ENCODE assay signal across 8 mouse cellular contexts in genomic region chr12:83949776-83950492, GRCm38 (mm10). TPM values are rescaled to one million over a fixed set of nuclear protein-coding genes. Genes with fewer than 3 reads are reported as not detected.
DNase-seq lines count a peak whose midpoint lies in the region; ATAC-seq lines count a peak whose summit lies in the region.
"Had no signal": no experiment of that assay in that cellular context is flagged by ENCODE, and none has a peak within 500 bp of the region (broad histone marks: within the 10 kb centered on the region; RNA-seq: fewer than 3 reads in every experiment).

No protein-coding gene starts in this region.

- peak; percentile 24 for DNase-seq in thymus, postnatal 14 days
- no peak for DNase-seq in thymus, postnatal 10 days (ENCODE audit: low spot score in 2 of 2)
- DNase-seq in ovary, postnatal 14 days (ENCODE audit: low spot score): no peak
- DNase-seq in layer of hippocampus, adult 18-20 months (ENCODE audit: low spot score in 2 of 2): no peak
- no peak for DNase-seq in adipocyte (ENCODE audit: low spot score)

- H3K4me3 ChIP-seq in forebrain, embryonic 13.5 days: peak overlapping the region; percentile 91
- H3K4me3 ChIP-seq in liver, embryonic 16.5 days (ENCODE audit: low read depth, low read length): peak overlapping the region; percentile 79

- H3K9ac ChIP-seq in forebrain, embryonic 13.5 days: peak overlapping the region; percentile 45
- H3K9ac ChIP-seq in liver, embryonic 16.5 days (ENCODE audit: low read depth, low read length): peak overlapping the region; percentile 77

- WGBS in forebrain, embryonic 13.5 days: 33% methylated on average over 11 of the region's 11 CpGs
- WGBS in liver, embryonic 16.5 days (ENCODE audit: insufficient replicate concordance): 14% methylated on average over 11 of the region's 11 CpGs

- no peaks in the 10 kb centered on the region for H3K9me3 ChIP-seq in forebrain, embryonic 13.5 days (replicated peaks)
- no peaks in the 10 kb centered on the region for H3K9me3 ChIP-seq in liver, embryonic 16.5 days (replicated peaks; ENCODE audit: control insufficient read depth, low read length)

- H3K4me2 ChIP-seq in forebrain, embryonic 13.5 days: peak overlapping the region; percentile 91
- peak overlapping the region; percentile 97 for H3K4me2 ChIP-seq in liver, embryonic 16.5 days (ENCODE audit: low read depth, low read length)

- H3K4me1 ChIP-seq in forebrain, embryonic 13.5 days: peaks cover 33% of the 10 kb centered on the region
- H3K4me1 ChIP-seq in liver, embryonic 16.5 days (ENCODE audit: control insufficient read depth, low read depth, low read length): peaks cover 36% of the 10 kb centered on the region

- no peak overlapping the region for H3K27ac ChIP-seq in forebrain, embryonic 13.5 days
- peak overlapping the region; percentile 70 for H3K27ac ChIP-seq in liver, embryonic 16.5 days (ENCODE audit: low read length)

- H3K27me3 ChIP-seq in forebrain, embryonic 13.5 days: no peaks in the 10 kb centered on the region
- no peaks in the 10 kb centered on the region for H3K27me3 ChIP-seq in liver, embryonic 16.5 days (ENCODE audit: control insufficient read depth, insufficient read depth, low read depth, low read length)

- ATAC-seq in forebrain, embryonic 13.5 days: no peak
- ATAC-seq in liver, embryonic 16.5 days (ENCODE audit: low read depth): no peak

- H3K36me3 ChIP-seq in forebrain, embryonic 13.5 days (ENCODE audit: poor library complexity, severe bottlenecking): peaks cover 11% of the 10 kb centered on the region; the same call in 1 of the 2 replicates
- no peaks in the 10 kb centered on the region for H3K36me3 ChIP-seq in liver, embryonic 16.5 days (ENCODE audit: control insufficient read depth, insufficient read depth)

RNA-seq across cellular contexts. Expression of gene Riox1, which starts 0.5 kb away (rescaled TPM):
- 8.6 and 9.4 TPM in 2 replicates for polyA plus RNA-seq in forebrain, embryonic 13.5 days (2015; fragmentation: Nextera tagmentation; extraction: Ambion mirVana)
- 4.4 and 4.6 TPM in 2 replicates for polyA plus RNA-seq in liver, embryonic 16.5 days (2015; fragmentation: Nextera tagmentation; extraction: Ambion mirVana)
- 10 to 100 TPM; 15.7 to 16.9 TPM for total RNA-seq in layer of hippocampus, adult 18-20 months (2021)

RNA-seq across cellular contexts. Expression of gene Numb, which starts 28.2 kb away (rescaled TPM):
- polyA plus RNA-seq in forebrain, embryonic 13.5 days (2015; fragmentation: Nextera tagmentation; extraction: Ambion mirVana): 23.2 and 26.2 TPM in 2 replicates
- polyA plus RNA-seq in liver, embryonic 16.5 days (2015; fragmentation: Nextera tagmentation; extraction: Ambion mirVana): 16.8 and 17.4 TPM in 2 replicates
- total RNA-seq in layer of hippocampus, adult 18-20 months (2021): 10 to 100 TPM; 38.0 TPM

RNA-seq across cellular contexts. Expression of gene Heatr4, which starts 34.7 kb away (rescaled TPM):
- polyA plus RNA-seq in forebrain, embryonic 13.5 days (2015; fragmentation: Nextera tagmentation; extraction: Ambion mirVana): 0.05 TPM in 1 of 2 replicates, not detected in the other
- polyA plus RNA-seq in liver, embryonic 16.5 days (2015; fragmentation: Nextera tagmentation; extraction: Ambion mirVana): not detected in 2 replicates
- total RNA-seq in layer of hippocampus, adult 18-20 months (2021): under 1 TPM in 1 of 2 experiments, not detected in 1; 0.10 TPM
- total RNA-seq: gastrocnemius, postnatal 36 days had no signal

RNA-seq across cellular contexts. Expression of gene Acot2, which starts 37.7 kb away (rescaled TPM):
- polyA plus RNA-seq in forebrain, embryonic 13.5 days (2015; fragmentation: Nextera tagmentation; extraction: Ambion mirVana): 9.9 and 11.1 TPM in 2 replicates
- polyA plus RNA-seq in liver, embryonic 16.5 days (2015; fragmentation: Nextera tagmentation; extraction: Ambion mirVana): 11.2 and 12.3 TPM in 2 replicates
- 10 to 100 TPM; 15.8 to 17.2 TPM for total RNA-seq in layer of hippocampus, adult 18-20 months (2021)

RNA-seq across cellular contexts. Expression of gene Acot1, which starts 59.4 kb away (rescaled TPM):
- 54.0 and 56.5 TPM in 2 replicates for polyA plus RNA-seq in forebrain, embryonic 13.5 days (2015; fragmentation: Nextera tagmentation; extraction: Ambion mirVana)
- polyA plus RNA-seq in liver, embryonic 16.5 days (2015; fragmentation: Nextera tagmentation; extraction: Ambion mirVana): 30.2 and 36.4 TPM in 2 replicates
- 10 to 100 TPM; 21.0 to 28.4 TPM for total RNA-seq in layer of hippocampus, adult 18-20 months (2021)
